Mouse (Mus musculus) MEL (cell line): ENCODE measurements around the gene Gramd1b. TPM values are rescaled to one million over a fixed set of nuclear protein-coding genes. Genes with fewer than 3 reads are reported as not detected.

Experiments
- DNase-seq: peaks from one replicate; pipeline ENCODE4 v3.0.0; 2011; ENCODE audit warnings: low read depth, low spot score
- H3K27ac ChIP-seq: 2 replicates; pipeline ENCODE4 v1.5.1; 2012; ENCODE audit warnings: low read depth, mild to moderate bottlenecking, control low read depth, low read length, moderate library complexity; ENCODE audit not compliant: control insufficient read depth
- H3K27me3 ChIP-seq, 2 experiments: fragments of 150-350 bp in 1 of 2; sonication (generic) in 1 of 2; 2 replicates each; pipeline ENCODE4 v1.6.1; 2012; ENCODE audit warnings: low read length in 2 of 2, mild to moderate bottlenecking in 2 of 2, improper control_type of control experiment in 1 of 2, moderate library complexity in 1 of 2; ENCODE audit not compliant: insufficient read depth in 2 of 2, control insufficient read depth in 1 of 2
- H3K36me3 ChIP-seq, 2 experiments: 2 replicates each; pipeline ENCODE4 v1.6.1; 2012 to 2014; ENCODE audit warnings: low read length in 2 of 2, improper control_type of control experiment in 1 of 2, inconsistent platforms in 1 of 2, mild to moderate bottlenecking in 1 of 2; ENCODE audit not compliant: insufficient read depth in 2 of 2, control insufficient read depth in 1 of 2
- H3K4me1 ChIP-seq, 2 experiments: fragments of 150-350 bp in 1 of 2; sonication (generic) in 1 of 2; 2 replicates each; pipeline ENCODE4 v1.6.1; 2012; ENCODE audit warnings: low read length in 2 of 2, improper control_type of control experiment in 1 of 2, mild to moderate bottlenecking in 1 of 2; ENCODE audit not compliant: insufficient read depth in 2 of 2, control insufficient read depth in 1 of 2
- H3K4me3 ChIP-seq, 2 experiments: fragments of 150-350 bp in 1 of 2; sonication (generic) in 1 of 2; 2 replicates each; pipeline ENCODE4 v1.5.1; 2012; ENCODE audit warnings: low read depth in 2 of 2, low read length in 2 of 2, mild to moderate bottlenecking in 2 of 2, moderate library complexity in 2 of 2, control low read depth in 1 of 2, improper control_type of control experiment in 1 of 2; ENCODE audit not compliant: control insufficient read depth in 1 of 2, insufficient read depth in 1 of 2
- H3K79me2 ChIP-seq: 2 replicates; pipeline ENCODE4 v1.6.1; 2012; ENCODE audit warnings: mild to moderate bottlenecking, low read length, moderate library complexity; ENCODE audit not compliant: control insufficient read depth, poor library complexity, insufficient read depth
- H3K9ac ChIP-seq: 2 replicates; pipeline ENCODE4 v1.6.1; 2012; ENCODE audit warnings: low read depth, mild to moderate bottlenecking, control low read depth, low read length, moderate library complexity; ENCODE audit not compliant: control insufficient read depth, poor library complexity, severe bottlenecking
- H3K9me3 ChIP-seq: fragments of 150-350 bp; sonication (generic); replicated peaks from 2 replicates; pipeline ENCODE4 v1.6.1; 2012; ENCODE audit warnings: mild to moderate bottlenecking, low read length, improper control_type of control experiment, moderate library complexity; ENCODE audit not compliant: insufficient read depth
- BHLHE40 ChIP-seq: IDR thresholded peaks from 2 replicates; pipeline ENCODE4 v1.6.1; 2012; ENCODE audit warnings: low read depth, mild to moderate bottlenecking, inconsistent platforms, low read length, improper control_type of control experiment, borderline replicate concordance
- CHD2 ChIP-seq: IDR thresholded peaks from 2 replicates; pipeline ENCODE4 v1.6.1; 2011; ENCODE audit warnings: low read length, improper control_type of control experiment
- CTCF ChIP-seq, 3 experiments: IDR thresholded peaks in 2 of 3; conservative IDR thresholded peaks in 1 of 3; 2 replicates each; pipeline ENCODE4 v1.5.1; 2011 to 2012; ENCODE audit warnings: low read length in 3 of 3, low read depth in 2 of 3, mild to moderate bottlenecking in 2 of 3, improper control_type of control experiment in 1 of 3, inconsistent platforms in 1 of 3, mixed read lengths in 1 of 3, moderate library complexity in 1 of 3; ENCODE audit not compliant: control insufficient read depth in 1 of 3, insufficient read depth in 1 of 3, poor library complexity in 1 of 3, severe bottlenecking in 1 of 3
- E2F4 ChIP-seq: IDR thresholded peaks from 2 replicates; pipeline ENCODE4 v1.6.1; 2011; ENCODE audit warnings: low read depth, low read length, improper control_type of control experiment, borderline replicate concordance
- EP300 ChIP-seq, 2 experiments: IDR thresholded peaks; 2 replicates each; pipeline ENCODE4 v1.6.1; 2011; ENCODE audit warnings: improper control_type of control experiment in 2 of 2, low read length in 2 of 2, low read depth in 1 of 2, mild to moderate bottlenecking in 1 of 2
- GATA1 ChIP-seq: IDR thresholded peaks from 2 replicates; pipeline ENCODE4 v1.6.1; 2011; ENCODE audit warnings: low read depth, low read length, improper control_type of control experiment
- HCFC1 ChIP-seq: IDR thresholded peaks from 2 replicates; pipeline ENCODE4 v1.6.1; 2012; ENCODE audit warnings: low read depth, mild to moderate bottlenecking, inconsistent platforms, low read length, improper control_type of control experiment, moderate library complexity
- JUND ChIP-seq: IDR thresholded peaks from 2 replicates; pipeline ENCODE4 v1.6.1; 2011; ENCODE audit warnings: low read depth, mild to moderate bottlenecking, improper control_type of control experiment, low read length
- MXI1 ChIP-seq: IDR thresholded peaks from 2 replicates; pipeline ENCODE4 v1.6.1; 2011; ENCODE audit warnings: mild to moderate bottlenecking, low read depth, low read length, improper control_type of control experiment
- NRF1 ChIP-seq: IDR thresholded peaks from 2 replicates; pipeline ENCODE4 v1.6.1; 2014; ENCODE audit warnings: low read depth, mild to moderate bottlenecking, inconsistent platforms, low read length, improper control_type of control experiment, moderate library complexity; ENCODE audit not compliant: poor library complexity, insufficient read depth, severe bottlenecking
- POLR2A ChIP-seq, 2 experiments: IDR thresholded peaks; 2 replicates each; pipeline ENCODE4 v1.6.1; 2011 to 2012; ENCODE audit warnings: low read length in 2 of 2, mild to moderate bottlenecking in 2 of 2, control low read depth in 1 of 2, improper control_type of control experiment in 1 of 2, low read depth in 1 of 2, moderate library complexity in 1 of 2; ENCODE audit not compliant: control insufficient read depth in 1 of 2, insufficient read depth in 1 of 2, poor library complexity in 1 of 2
- POLR2AphosphoS2 ChIP-seq: IDR thresholded peaks from 2 replicates; pipeline ENCODE4 v1.6.1; 2011; ENCODE audit warnings: low read length, improper control_type of control experiment
- POLR2AphosphoS5 ChIP-seq: IDR thresholded peaks from 2 replicates; pipeline ENCODE4 v1.6.1; 2012; ENCODE audit warnings: low read depth, borderline replicate concordance, mild to moderate bottlenecking, inconsistent platforms, low read length, moderate library complexity, mixed read lengths
- SIN3A ChIP-seq: IDR thresholded peaks from 2 replicates; pipeline ENCODE4 v1.6.1; 2012; ENCODE audit warnings: low read length, improper control_type of control experiment, inconsistent platforms
- TBP ChIP-seq: IDR thresholded peaks from 2 replicates; pipeline ENCODE4 v1.8.0; 2011; ENCODE audit warnings: low read depth, low read length, improper control_type of control experiment
- USF2 ChIP-seq, 2 experiments: IDR thresholded peaks; 2 replicates each; pipeline ENCODE4 v1.6.1; 2011 to 2012; ENCODE audit warnings: improper control_type of control experiment in 2 of 2, low read length in 2 of 2, borderline replicate concordance in 1 of 2, inconsistent platforms in 1 of 2, low read depth in 1 of 2, mild to moderate bottlenecking in 1 of 2; ENCODE audit not compliant: insufficient read depth in 1 of 2
- ZC3H11A ChIP-seq: IDR thresholded peaks from 2 replicates; pipeline ENCODE4 v1.6.1; 2012; ENCODE audit warnings: low read depth, mild to moderate bottlenecking, inconsistent platforms, low read length, improper control_type of control experiment
- ZMIZ1 ChIP-seq: IDR thresholded peaks from 2 replicates; pipeline ENCODE4 v1.6.1; 2012; ENCODE audit warnings: low read depth, mild to moderate bottlenecking, inconsistent platforms, low read length, improper control_type of control experiment, moderate library complexity
- ZNF384 ChIP-seq: IDR thresholded peaks from 2 replicates; pipeline ENCODE4 v1.6.1; 2012; ENCODE audit warnings: low read depth, mild to moderate bottlenecking, inconsistent platforms, low read length, improper control_type of control experiment
- polyA plus RNA-seq, 2 experiments: library from polyadenylated mRNA; stranded (reverse) in 1 of 2; unstranded in 1 of 2; fragments of >175 nt in 1 of 2; fragments of >200 nt in 1 of 2; gene quantifications; 2 replicates each; pipeline versions ENCODE4 v1.2.1 to v1.2.4; 2012; ENCODE audit warnings: low replicate concordance in 2 of 2, low read depth in 1 of 2; ENCODE audit not compliant: insufficient read length in 2 of 2, insufficient read depth in 1 of 2, missing spikeins in 1 of 2
- total RNA-seq: library from RNA; depleted of rRNA; stranded (reverse); fragments of 300-350 nt; gene quantifications from 2 replicates; pipeline ENCODE4 v1.2.3, GENCODE M21; 2012

Gramd1b gene
- total and polyA plus RNA-seq, 3 experiments: not detected

DNA sequence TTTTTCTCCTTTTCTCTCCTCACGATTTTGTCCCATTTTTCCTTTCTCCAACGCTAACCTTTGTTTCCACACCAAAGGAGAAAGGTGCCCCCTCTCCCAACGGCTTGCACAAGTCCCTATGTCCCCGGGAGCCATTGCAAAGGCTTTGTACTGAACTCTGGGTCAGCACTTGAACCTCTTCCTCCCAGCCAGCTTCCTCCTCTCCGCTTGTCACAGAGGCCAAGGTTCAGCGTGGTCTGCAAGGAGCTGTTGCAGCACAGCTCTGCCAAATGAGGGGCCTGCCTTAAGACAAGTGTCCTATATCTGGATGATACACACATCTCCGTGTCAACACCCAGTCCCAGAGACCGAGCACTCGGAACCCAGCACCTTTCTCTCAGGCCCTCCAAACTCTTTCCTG is 130.3 kb downstream of the Gramd1b start:
- Histone ChIP-seq H3K27ac (no peak overlapping the region), H3K79me2 (no peaks in the 10 kb centered on the region), H3K9me3 (no peaks in the 10 kb centered on the region), H3K4me3 (no peak overlapping the region), H3K4me1 (no peaks in the 10 kb centered on the region), H3K36me3 (no peaks in the 10 kb centered on the region), H3K9ac (no peak overlapping the region), H3K27me3 (no peaks in the 10 kb centered on the region)
- no peak for TF ChIP-seq SIN3A
- no peak for TF ChIP-seq EP300 (IDR thresholded peaks at IDR 0.05; ENCODE audit: low read depth in 1 of 2, low read length in 2 of 2)
- TF ChIP-seq GATA1: no peak
- TF ChIP-seq TBP: no peak
- TF ChIP-seq ZNF384: no peak
- no peak for TF ChIP-seq NRF1
- no peak for TF ChIP-seq HCFC1
- TF ChIP-seq POLR2AphosphoS2: no peak
- no peak for TF ChIP-seq ZMIZ1
- no peak for DNase-seq

DNA sequence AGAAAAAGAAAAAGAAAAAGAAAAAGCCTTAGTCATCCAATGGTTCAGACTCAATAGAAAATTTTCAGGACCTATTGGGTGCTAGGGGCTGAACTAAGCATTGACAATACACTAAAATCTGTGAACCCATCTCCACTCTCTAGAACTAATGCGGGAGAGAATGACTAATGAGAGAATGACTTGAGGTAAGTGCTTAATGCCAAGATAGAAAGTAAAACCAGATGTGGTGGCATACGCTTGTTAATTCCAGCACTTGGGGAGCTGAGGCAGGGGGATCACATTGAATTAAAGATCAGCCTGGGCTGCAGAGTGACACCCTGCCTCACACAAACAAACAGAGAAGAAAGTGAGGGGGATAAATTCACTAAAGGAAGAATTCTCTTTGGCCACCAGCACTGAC is 131.0 kb downstream of the Gramd1b start:
- no peaks in the 10 kb centered on the region for H3K4me1 ChIP-seq
- H3K36me3 ChIP-seq: no peaks in the 10 kb centered on the region
- no peaks in the 10 kb centered on the region for H3K79me2 ChIP-seq

More for the DNA sequence above, 131.0 kb downstream of the Gramd1b start:
- Histone ChIP-seq H3K9ac (no peak overlapping the region), H3K4me3 (no peak overlapping the region), H3K9me3 (no peaks in the 10 kb centered on the region), H3K27ac (no peak overlapping the region), H3K27me3 (no peaks in the 10 kb centered on the region)
- no peak for DNase-seq
- no peak for TF ChIP-seq ZC3H11A
- no peak for TF ChIP-seq MXI1
- TF ChIP-seq JUND: no peak
- TF ChIP-seq CTCF (IDR thresholded peaks at IDR 0.05 in 2 of 3, conservative IDR thresholded peaks at IDR 0.05 in 1 of 3; ENCODE audit: control insufficient read depth in 1 of 3, insufficient read depth in 1 of 3, low read depth in 2 of 3, low read length in 3 of 3, poor library complexity in 1 of 3, severe bottlenecking in 1 of 3): no peak
- no peak for TF ChIP-seq E2F4
- TF ChIP-seq BHLHE40: no peak
- TF ChIP-seq EP300 (IDR thresholded peaks at IDR 0.05; ENCODE audit: low read depth in 1 of 2, low read length in 2 of 2): no peak
- no peak for TF ChIP-seq POLR2A (IDR thresholded peaks at IDR 0.05; ENCODE audit: control insufficient read depth in 1 of 2, insufficient read depth in 1 of 2, low read depth in 1 of 2, low read length in 2 of 2, poor library complexity in 1 of 2)
- no peak for TF ChIP-seq POLR2AphosphoS2
- TF ChIP-seq ZMIZ1: no peak
- no peak for TF ChIP-seq NRF1
- no peak for TF ChIP-seq SIN3A
- TF ChIP-seq USF2 (IDR thresholded peaks at IDR 0.05; ENCODE audit: borderline replicate concordance in 1 of 2, insufficient read depth in 1 of 2, low read depth in 1 of 2, low read length in 2 of 2): no peak
- no peak for TF ChIP-seq CHD2
- TF ChIP-seq POLR2AphosphoS5: no peak
- TF ChIP-seq GATA1: no peak
